Mouse (Mus musculus) G1E (cell line): ENCODE measurements around the gene Trim38. TPM values are rescaled to one million over a fixed set of nuclear protein-coding genes. Genes with fewer than 3 reads are reported as not detected.
"Not testable (repeated sequence)": the region's sequence is repeated elsewhere in the genome, so short reads cannot be mapped to it uniquely, and the experiment has no call there.

Source experiments
- ATAC-seq: 2 replicates; pipeline ENCODE4 v1.8.0; 2016; ENCODE audit warnings: mild to moderate bottlenecking; ENCODE audit not compliant: insufficient number of reproducible peaks, poor library complexity, low FRiP score, severe bottlenecking; ENCODE audit errors: extremely low read depth
- DNase-seq: peaks from one replicate; pipeline ENCODE4 v3.0.0; 2012; ENCODE audit warnings: low spot score
- H3K27me3 ChIP-seq: 2 replicates; pipeline ENCODE4 v1.6.1; 2012; ENCODE audit warnings: mild to moderate bottlenecking, low read length, inconsistent platforms; ENCODE audit not compliant: insufficient read depth
- H3K36me3 ChIP-seq: replicated peaks from 2 replicates; pipeline ENCODE3; 2012; ENCODE audit warnings: mild to moderate bottlenecking, inconsistent platforms
- H3K4me1 ChIP-seq: 2 replicates; pipeline ENCODE4 v1.6.1; 2012; ENCODE audit warnings: low read depth, low read length, inconsistent platforms, mixed read lengths; ENCODE audit not compliant: insufficient read depth
- H3K4me3 ChIP-seq: 2 replicates; pipeline ENCODE4 v1.5.1; 2012; ENCODE audit warnings: low read depth, mild to moderate bottlenecking, inconsistent platforms, low read length, moderate library complexity, mixed read lengths
- H3K9me3 ChIP-seq: replicated peaks from 2 replicates; pipeline ENCODE4 v1.6.1; 2012; ENCODE audit warnings: inconsistent platforms
- CTCF ChIP-seq: IDR thresholded peaks from 2 replicates; pipeline ENCODE4 v1.5.1; 2012; ENCODE audit warnings: low read depth, low read length, inconsistent platforms, mixed read lengths
- GATA1 ChIP-seq: IDR thresholded peaks from 2 replicates; pipeline ENCODE4 v1.6.1; 2012; ENCODE audit warnings: borderline replicate concordance, low read length, inconsistent platforms, mixed read lengths
- GATA2 ChIP-seq: IDR thresholded peaks from 2 replicates; pipeline ENCODE4 v1.6.1; 2012; ENCODE audit warnings: low read depth, low read length, inconsistent platforms, borderline replicate concordance
- POLR2AphosphoS5 ChIP-seq: IDR thresholded peaks from 2 replicates; pipeline ENCODE4 v1.6.1; 2012; ENCODE audit warnings: low read depth, low read length, inconsistent platforms; ENCODE audit not compliant: insufficient replicate concordance
- TAL1 ChIP-seq: conservative IDR thresholded peaks from 2 replicates; pipeline ENCODE4 v1.6.1; 2012; ENCODE audit warnings: low read depth, low read length, inconsistent platforms, mixed read lengths
- polyA plus RNA-seq: library from polyadenylated mRNA; stranded (reverse); fragments of >175 nt; gene quantifications from 2 replicates; pipeline ENCODE4 v1.2.3, GENCODE M21; 2012
- total RNA-seq, 2 experiments: library from RNA; stranded (forward) in 1 of 2; stranded (reverse) in 1 of 2; fragments of 200-1000 nt in 1 of 2; fragments of >200 nt in 1 of 2; fragmentation: Nextera tagmentation in 1 of 2; gene quantifications; 2 replicates each; pipeline ENCODE4 v1.2.3; 2014 to 2017

Trim38 gene
- total and polyA plus RNA-seq, 3 experiments: 0.27 TPM; not detected in 2

GRCm38 (mm10) chr13:23745381-23746161 lies 24.1 kb upstream of the Trim38 start, which contains the start of gene Hist1h3c:
Gene Hist1h3c (minus strand): TSS chr13:23745602.
- DNase-seq: peak; percentile 68
- ATAC-seq: peak; percentile 43; the same call in 1 of the 2 replicates

GRCm38 (mm10) chr13:23746201-23747080 lies 23.3 kb upstream of the Trim38 start, which contains the start of gene Hist1h2bb:
Gene Hist1h2bb (plus strand): TSS chr13:23746734.
- H3K4me3 ChIP-seq: peak within 1 kb of the TSS; percentile 71
- H3K9me3 ChIP-seq, H3K27me3 ChIP-seq, H3K36me3 ChIP-seq: not testable (repeated sequence)
- peaks cover 44% of the 10 kb centered on the region for H3K4me1 ChIP-seq
- TF ChIP-seq POLR2AphosphoS5: peak; percentile 94
- ATAC-seq: peak; percentile 71
- peak; percentile 52 for DNase-seq

More at GRCm38 (mm10) chr13:23745381-23746161, 24.1 kb upstream of the Trim38 start, which contains the start of gene Hist1h3c:
- TF ChIP-seq CTCF (no peak), POLR2AphosphoS5 (0 out of 2 replicates have a peak, but pooled peaks have one; percentile 93), GATA1 (no peak)
- peaks cover 44% of the 10 kb centered on the region for H3K4me1 ChIP-seq
- peak within 1 kb of the TSS; percentile 71 for H3K4me3 ChIP-seq
- no peaks in the 10 kb centered on the region for H3K9me3 ChIP-seq
- no peaks in the 10 kb centered on the region for H3K27me3 ChIP-seq
- no peaks in the 10 kb centered on the region for H3K36me3 ChIP-seq

DNA sequence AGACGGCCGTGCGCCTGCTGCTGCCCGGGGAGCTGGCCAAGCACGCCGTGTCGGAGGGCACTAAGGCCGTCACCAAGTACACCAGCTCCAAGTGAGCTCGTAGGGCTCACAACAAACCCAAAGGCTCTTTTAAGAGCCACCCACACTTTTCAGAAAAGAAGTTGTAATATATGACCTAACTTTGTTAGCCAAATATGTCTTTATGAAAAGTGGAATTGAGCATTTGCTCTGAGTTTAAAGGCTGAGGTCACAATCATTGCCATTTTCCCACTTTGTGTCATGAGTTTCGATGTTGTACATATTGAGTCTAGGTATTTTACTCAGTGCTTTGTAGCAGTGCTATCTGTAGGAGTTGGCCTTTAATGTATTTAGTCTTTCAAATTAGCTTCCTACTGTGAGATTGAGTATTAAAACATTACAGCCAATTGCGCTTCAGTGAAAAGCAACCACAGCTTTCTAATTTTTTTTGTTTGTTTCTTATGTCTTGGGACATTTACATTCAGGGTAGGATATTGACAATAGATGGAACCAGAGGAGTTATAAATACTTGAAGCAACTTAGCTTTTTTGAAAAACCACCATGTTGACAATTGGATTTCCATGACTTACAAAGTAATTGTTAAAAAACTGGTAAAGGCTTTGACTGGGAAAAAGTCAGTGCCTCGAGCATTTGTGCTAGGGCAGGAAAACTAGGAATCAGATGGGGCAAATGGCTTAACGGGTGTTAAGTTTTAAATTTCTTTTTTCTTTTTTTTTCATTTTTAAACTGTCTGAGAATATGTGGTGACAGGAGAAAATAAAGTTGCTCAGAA lies 22.4 kb upstream of the Trim38 start:
- TF ChIP-seq POLR2AphosphoS5 (peak; percentile 93; the same call in 1 of the 2 replicates), GATA2 (no peak)
- H3K27me3 ChIP-seq: no peaks in the 10 kb centered on the region
- H3K4me3 ChIP-seq: peak overlapping the region; percentile 46; the same call in 1 of the 2 replicates
- H3K4me1 ChIP-seq: peaks cover 37% of the 10 kb centered on the region
- ATAC-seq: no peak
- DNase-seq: no peak
- no peaks in the 10 kb centered on the region for H3K9me3 ChIP-seq
- H3K36me3 ChIP-seq: no peaks in the 10 kb centered on the region

DNA sequence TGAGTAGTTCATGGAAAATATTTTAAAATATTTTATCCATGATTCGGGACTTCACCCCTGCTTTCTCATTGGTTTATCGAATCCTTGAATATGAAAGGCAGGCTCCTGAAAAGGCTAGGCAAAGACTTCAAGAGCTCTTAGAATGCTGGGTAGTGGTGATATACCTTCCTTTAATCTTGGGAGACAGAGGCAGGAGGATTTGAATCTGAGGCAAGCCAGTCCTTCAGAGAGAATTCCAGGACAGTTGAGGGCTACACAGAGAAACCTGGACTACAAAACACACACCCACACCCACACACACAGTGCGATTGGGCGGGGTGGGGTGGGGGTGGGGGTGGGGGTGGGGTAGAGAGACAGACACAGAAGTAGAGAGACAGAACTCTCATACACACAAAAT lies 21.8 kb upstream of the Trim38 start:
- TF ChIP-seq CTCF (no peak), POLR2AphosphoS5 (0 out of 2 replicates have a peak, but pooled peaks have one; percentile 16)
- DNase-seq (no peak), ATAC-seq (no peak)
- Histone ChIP-seq H3K36me3 (no peaks in the 10 kb centered on the region), H3K4me3 (no peak overlapping the region; the same call in 1 of the 2 replicates), H3K9me3 (no peaks in the 10 kb centered on the region), H3K27me3 (no peaks in the 10 kb centered on the region), H3K4me1 (peaks cover 39% of the 10 kb centered on the region)

- Histone ChIP-seq H3K4me1 (peaks cover 29% of the 10 kb centered on the region), H3K36me3 (no peaks in the 10 kb centered on the region), H3K27me3 (no peaks in the 10 kb centered on the region), H3K4me3 (no peak overlapping the region), H3K9me3 (no peaks in the 10 kb centered on the region)
- ATAC-seq (no peak), DNase-seq (no peak)
- TF ChIP-seq TAL1 (no peak), CTCF (no peak), GATA2 (no peak), POLR2AphosphoS5 (no peak), GATA1 (no peak)
Observed at GRCm38 (mm10) chr13:23749563-23750121, 20.1 kb upstream of the Trim38 start.

- H3K36me3 ChIP-seq: not testable (repeated sequence)
- peak; percentile 97; the same call in 1 of the 2 replicates for TF ChIP-seq POLR2AphosphoS5
Observed at GRCm38 (mm10) chr13:23750839-23751477, 18.8 kb upstream of the Trim38 start, which contains the start of gene Hist1h2ab. Gene Hist1h2ab (plus strand): TSS chr13:23751126.

More at GRCm38 (mm10) chr13:23750839-23751477, 18.8 kb upstream of the Trim38 start, which contains the start of gene Hist1h2ab:
- H3K9me3 ChIP-seq, DNase-seq, H3K27me3 ChIP-seq: not testable (repeated sequence)
- Histone ChIP-seq H3K4me1 (peaks cover 34% of the 10 kb centered on the region), H3K4me3 (peak within 1 kb of the TSS; percentile 63; the same call in 1 of the 2 replicates)
- ATAC-seq: peak; percentile 12; the same call in 1 of the 2 replicates
